Mouse (Mus musculus) G1E (cell line): ENCODE measurements around the gene Gipc3.

ENCODE experiments used
- CTCF ChIP-seq: IDR thresholded peaks from 2 replicates; pipeline ENCODE4 v1.5.1; 2012; ENCODE audit warnings: low read depth, low read length, inconsistent platforms, mixed read lengths
- GATA1 ChIP-seq: IDR thresholded peaks from 2 replicates; pipeline ENCODE4 v1.6.1; 2012; ENCODE audit warnings: borderline replicate concordance, low read length, inconsistent platforms, mixed read lengths
- GATA2 ChIP-seq: IDR thresholded peaks from 2 replicates; pipeline ENCODE4 v1.6.1; 2012; ENCODE audit warnings: low read depth, low read length, inconsistent platforms, borderline replicate concordance
- POLR2AphosphoS5 ChIP-seq: IDR thresholded peaks from 2 replicates; pipeline ENCODE4 v1.6.1; 2012; ENCODE audit warnings: low read depth, low read length, inconsistent platforms; ENCODE audit not compliant: insufficient replicate concordance
- TAL1 ChIP-seq: conservative IDR thresholded peaks from 2 replicates; pipeline ENCODE4 v1.6.1; 2012; ENCODE audit warnings: low read depth, low read length, inconsistent platforms, mixed read lengths

GRCm38 (mm10) chr10:81289811-81290210 is 53.3 kb downstream of the Gipc3 start:
- TF ChIP-seq CTCF (no peak), TAL1 (no peak), GATA1 (no peak), GATA2 (no peak), POLR2AphosphoS5 (no peak)
